Comparison of ENCODE assay signal across 8 mouse cellular contexts in the genomic region with DNA sequence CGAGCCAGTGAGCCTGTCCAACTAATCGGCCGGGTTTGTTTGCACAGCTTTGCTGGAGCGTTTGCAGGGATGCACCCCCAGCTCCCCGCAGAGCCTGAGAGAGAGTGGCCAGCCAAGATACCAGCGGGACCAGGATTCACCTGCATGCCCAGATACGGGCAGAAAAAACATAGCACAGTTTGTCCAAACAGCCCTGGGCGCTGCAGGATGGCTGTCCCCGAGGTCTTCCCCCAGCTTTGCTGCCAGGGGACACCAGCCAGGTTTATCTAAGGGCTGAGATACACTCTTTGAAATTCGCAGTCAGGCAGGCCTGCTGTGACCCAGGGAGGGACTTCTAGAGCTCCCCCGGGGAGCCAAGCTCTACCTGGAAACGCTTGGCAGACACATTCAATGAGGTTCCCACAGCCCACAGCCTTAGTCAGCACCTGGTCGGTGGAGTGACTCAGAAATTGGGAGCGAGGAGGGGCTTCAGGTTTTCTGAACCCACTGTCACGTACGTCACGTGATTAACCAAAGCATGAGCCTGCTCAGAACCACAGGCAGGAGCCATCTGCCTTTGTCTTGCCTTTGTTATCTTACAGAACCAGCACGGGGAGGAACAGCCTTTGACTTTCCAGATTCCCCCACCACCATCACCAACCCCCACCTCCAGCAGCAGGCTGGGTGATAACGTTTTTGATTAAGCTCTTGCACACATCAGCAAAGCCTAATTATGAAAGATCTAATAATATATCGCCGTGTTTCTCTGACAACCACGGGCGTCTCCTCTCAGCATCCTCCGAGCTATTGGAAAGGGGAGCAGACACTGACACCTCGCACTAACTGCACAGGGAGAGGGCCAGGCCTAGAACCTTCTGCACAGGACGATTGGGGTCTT.
DNase-seq lines count a peak whose midpoint lies in the region; ATAC-seq lines count a peak whose summit lies in the region.

No protein-coding gene starts in this region.

- H3K4me1 ChIP-seq in liver, embryonic 15.5 days (replicated peaks) = peaks cover 21% of the 10 kb centered on the region; the same call in 1 of the 2 replicates

- H3K27me3 ChIP-seq in liver, embryonic 15.5 days = peaks cover 24% of the 10 kb centered on the region

- H3K9ac ChIP-seq in liver, embryonic 15.5 days = no peak overlapping the region

- no peaks in the 10 kb centered on the region for H3K9me3 ChIP-seq in liver, embryonic 15.5 days (replicated peaks)

- 6% methylated on average over 26 of the region's 26 CpGs for WGBS in liver, embryonic 15.5 days (ENCODE audit: insufficient replicate concordance)

- peak; percentile 53 for DNase-seq in ovary, adult 18-20 months (ENCODE audit: low spot score)
- DNase-seq in ovary, postnatal 14 days (ENCODE audit: low spot score) = no peak
- peak; percentile 66 for DNase-seq in embryo, embryonic 10.5 days (ENCODE audit: low spot score)
- DNase-seq in heart, adult 8-10 months (ENCODE audit: low spot score) = peak; percentile 34
- DNase-seq in kidney, postnatal 4 days = peak; percentile 28 to 47
- DNase-seq in retina, postnatal 1 day = peak; percentile 62
- no peak for DNase-seq in spleen, adult 12 weeks (ENCODE audit: low spot score)

- H3K36me3 ChIP-seq in liver, embryonic 15.5 days (replicated peaks) = no peaks in the 10 kb centered on the region

- peak overlapping the region; percentile 42 for H3K4me2 ChIP-seq in liver, embryonic 15.5 days

- no peak overlapping the region for H3K27ac ChIP-seq in liver, embryonic 15.5 days (replicated peaks)

- no peak overlapping the region for H3K4me3 ChIP-seq in liver, embryonic 15.5 days (replicated peaks)

- ATAC-seq in liver, embryonic 15.5 days (ENCODE audit: insufficient read depth) = peak; percentile 77

Comparison
In these comparisons a context has a peak if more than half of its experiments do, and no peak if none do; other contexts are left out.
1. DNase-seq: peak in ovary, adult 18-20 months (single experiment), embryo, embryonic 10.5 days (single experiment), heart, adult 8-10 months (single experiment), kidney, postnatal 4 days (2 of 2) and retina, postnatal 1 day (single experiment); none in ovary, postnatal 14 days (single experiment) and spleen, adult 12 weeks (single experiment).